Mouse (Mus musculus) gonadal fat pad, adult 2 months (tissue): ENCODE results near the gene Scly. TPM values are rescaled to one million over a fixed set of nuclear protein-coding genes. Genes with fewer than 3 reads are reported as not detected.

Experiments
- DNase-seq: peaks from one replicate; pipeline ENCODE4 v3.0.0-alpha.2; 2012; ENCODE audit warnings: low read depth
- polyA plus RNA-seq: library from polyadenylated mRNA; depleted of rRNA; stranded (reverse); fragments of >200 nt; gene quantifications from 2 replicates; pipeline ENCODE4 v1.2.3, GENCODE M21; 2012; rRNA removed

Gene Scly
- polyA plus RNA-seq, 1 experiment = 14.9 TPM

- DNase-seq = no peak
Measured at GRCm38 (mm10) chr1:91362113-91362512, 64.0 kb downstream of the Scly start.

GRCm38 (mm10) chr1:91364822-91365644, 66.9 kb downstream of the Scly start:
- no peak for DNase-seq

GRCm38 (mm10) chr1:91365816-91366214, 67.7 kb downstream of the Scly start:
- no peak for DNase-seq

- peak; percentile 13 for DNase-seq
Measured at GRCm38 (mm10) chr1:91366215-91367108, 68.3 kb downstream of the Scly start, which contains the start of gene Erfe. TSS of gene Erfe (plus strand) at chr1:91366430.

DNA sequence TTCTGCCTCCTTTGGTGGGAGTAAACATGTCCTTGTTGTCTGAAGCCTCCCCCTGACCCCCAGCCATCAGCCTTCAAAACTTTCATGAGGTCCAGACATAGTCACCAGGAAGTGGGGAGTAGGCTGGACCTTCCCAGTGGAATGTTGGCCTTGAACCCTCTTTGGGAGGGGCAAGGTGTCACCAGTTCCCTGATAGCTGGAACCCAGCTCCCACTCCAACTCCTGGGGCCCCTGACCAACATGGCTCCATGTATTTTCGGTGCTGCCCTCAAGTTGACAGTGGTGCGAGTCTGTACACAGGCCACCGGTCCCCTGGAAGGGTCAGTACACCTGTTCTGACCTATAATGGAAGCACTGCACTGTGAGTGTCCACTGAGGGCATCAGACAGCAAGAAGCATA, 69.2 kb downstream of the Scly start:
- DNase-seq = no peak

DNA sequence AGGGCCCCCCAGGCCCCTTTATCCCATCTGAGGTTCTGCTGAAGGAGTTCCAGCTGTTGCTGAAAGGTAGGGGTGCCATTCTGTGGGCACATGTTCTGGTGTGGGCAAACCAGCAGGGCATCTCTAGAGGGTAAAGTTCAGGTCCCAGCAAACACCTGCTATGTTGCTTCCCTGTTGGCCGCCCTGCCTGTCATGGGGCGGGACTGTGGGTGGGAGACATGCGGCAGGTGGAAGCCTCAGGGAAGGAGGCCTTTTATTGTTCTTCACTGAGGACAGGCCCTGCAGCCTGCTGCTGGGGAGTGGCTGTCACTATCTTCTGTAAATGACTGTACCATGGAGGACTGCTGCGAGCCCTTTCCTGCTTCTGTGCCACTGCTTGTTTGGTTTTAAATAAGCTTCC, 71.3 kb downstream of the Scly start:
- no peak for DNase-seq

- DNase-seq = no peak
Measured at GRCm38 (mm10) chr1:91370055-91370454, 71.9 kb downstream of the Scly start.

Other genes with a start within 250 kb of the Scly start
- 0.05 and 0.15 TPM in 2 replicates for gene Rbm44, start 153.2 kb upstream of the Scly start, polyA plus RNA-seq
- gene Ramp1, start 118.5 kb upstream of the Scly start, polyA plus RNA-seq = 43.9 and 92.4 TPM in 2 replicates
- gene Ube2f, start 48.0 kb upstream of the Scly start, polyA plus RNA-seq = 35.1 and 37.7 TPM in 2 replicates
- gene Espnl, start 23.7 kb downstream of the Scly start, polyA plus RNA-seq = 0.07 and 0.13 TPM in 2 replicates
- 0.47 and 0.55 TPM in 2 replicates for gene Klhl30, start 52.7 kb downstream of the Scly start, polyA plus RNA-seq
- 0.05 and 0.14 TPM in 2 replicates for gene Erfe, start 68.1 kb downstream of the Scly start, polyA plus RNA-seq
- gene Ilkap, start 100.5 kb downstream of the Scly start, polyA plus RNA-seq = 45.7 and 47.1 TPM in 2 replicates
- 27.8 and 37.0 TPM in 2 replicates for gene Hes6, start 115.7 kb downstream of the Scly start, polyA plus RNA-seq
- 6.8 and 6.9 TPM in 2 replicates for gene Per2, start 161.0 kb downstream of the Scly start, polyA plus RNA-seq
- gene Traf3ip1, start 196.3 kb downstream of the Scly start, polyA plus RNA-seq = 5.2 and 7.3 TPM in 2 replicates
- 9.5 and 10.7 TPM in 2 replicates for gene Asb1, start 242.2 kb downstream of the Scly start, polyA plus RNA-seq